In genomic region chr7:92939776-92940175, GRCm38 (mm10) we compare ENCODE assay signal across 31 mouse cellular contexts.
DNase-seq lines count a peak whose midpoint lies in the region; ATAC-seq lines count a peak whose summit lies in the region.
"Had no signal": no experiment of that assay in that cellular context is flagged by ENCODE, and none has a peak within 500 bp of the region (broad histone marks: within the 10 kb centered on the region; RNA-seq: fewer than 3 reads in every experiment).

No protein-coding gene starts in this region.

- H3K9me3 ChIP-seq in midbrain, embryonic 11.5 days (ENCODE audit: control insufficient read depth, low read length), result no peaks in the 10 kb centered on the region
- H3K9me3 ChIP-seq in midbrain, embryonic 14.5 days (ENCODE audit: control insufficient read depth, low read length), result no peaks in the 10 kb centered on the region
- H3K9me3 ChIP-seq in intestine, embryonic 15.5 days, result no peaks in the 10 kb centered on the region
- H3K9me3 ChIP-seq: embryonic facial prominence, embryonic 15.5 days; forebrain, embryonic 12.5 days; hindbrain, embryonic 13.5 days; kidney, embryonic 15.5 days; limb, embryonic 15.5 days; liver, embryonic 13.5 days; neural tube, embryonic 12.5 days had no signal

- H3K27me3 ChIP-seq in midbrain, embryonic 11.5 days (ENCODE audit: control insufficient read depth, insufficient read depth, low read length), result no peaks in the 10 kb centered on the region
- no peaks in the 10 kb centered on the region for H3K27me3 ChIP-seq in midbrain, embryonic 14.5 days (ENCODE audit: control insufficient read depth, insufficient read depth, low read length)
- H3K27me3 ChIP-seq in intestine, embryonic 15.5 days (replicated peaks), result no peaks in the 10 kb centered on the region
- H3K27me3 ChIP-seq: embryonic facial prominence, embryonic 15.5 days; hindbrain, embryonic 13.5 days; kidney, embryonic 15.5 days; liver, embryonic 13.5 days; neural tube, embryonic 12.5 days had no signal

- H3K4me1 ChIP-seq in midbrain, embryonic 11.5 days (ENCODE audit: control insufficient read depth, insufficient read depth, low read length), result peaks cover 21% of the 10 kb centered on the region
- peaks cover 4% of the 10 kb centered on the region; the same call in 1 of the 2 replicates for H3K4me1 ChIP-seq in midbrain, embryonic 14.5 days (ENCODE audit: control insufficient read depth, insufficient read depth, low read length)
- H3K4me1 ChIP-seq in intestine, embryonic 15.5 days (replicated peaks), result no peaks in the 10 kb centered on the region
- H3K4me1 ChIP-seq: kidney, embryonic 15.5 days; limb, embryonic 15.5 days; liver, embryonic 13.5 days; neural tube, embryonic 12.5 days had no signal

- DNase-seq in midbrain, embryonic 11.5 days (ENCODE audit: low spot score, missing footprints), result peak; percentile 83
- no peak for DNase-seq in midbrain, embryonic 14.5 days
- DNase-seq in embryo, embryonic 11.5 days (ENCODE audit: low read depth, low spot score), result peak; percentile 5
- peak; percentile 41 for DNase-seq in forelimb bud, embryonic 11.5 days (ENCODE audit: low read depth, low spot score)
- DNase-seq in gastrocnemius, postnatal 10 days, result no peak
- no peak for DNase-seq in cerebellum, postnatal 25 days
- DNase-seq: adrenal gland, adult 8-10 months; cerebellum, adult 8-10 months; cerebellum, postnatal 36 days; forebrain, postnatal 0 days; gastrocnemius, postnatal 25 days; heart, adult 18-20 months; heart, postnatal 36 days; kidney, adult 18-20 months; kidney, postnatal 25 days; liver, embryonic 13.5 days; lung, adult 18-20 months; lung, postnatal 4 days had no signal

- H3K4me3 ChIP-seq in midbrain, embryonic 11.5 days (ENCODE audit: low read depth, low read length), result no peak overlapping the region
- H3K4me3 ChIP-seq in midbrain, embryonic 14.5 days (replicated peaks; ENCODE audit: low read depth, low read length), result no peak overlapping the region
- no peak overlapping the region for H3K4me3 ChIP-seq in intestine, embryonic 15.5 days (replicated peaks)
- H3K4me3 ChIP-seq: embryonic facial prominence, embryonic 15.5 days; forebrain, embryonic 12.5 days; hindbrain, embryonic 13.5 days; kidney, embryonic 15.5 days; limb, embryonic 15.5 days; liver, embryonic 13.5 days; megakaryocyte, embryonic 14.5 days; myocyte; neural tube, embryonic 12.5 days had no signal

- WGBS in midbrain, embryonic 11.5 days, result 67% methylated on average over 5 of the region's 5 CpGs
- WGBS in midbrain, embryonic 14.5 days, result 67% methylated on average over 5 of the region's 5 CpGs
- 62% methylated on average over 5 of the region's 5 CpGs for WGBS in intestine, embryonic 15.5 days

- no peaks in the 10 kb centered on the region for H3K36me3 ChIP-seq in midbrain, embryonic 11.5 days (ENCODE audit: control insufficient read depth, insufficient read depth, low read length)
- H3K36me3 ChIP-seq in midbrain, embryonic 14.5 days (ENCODE audit: control insufficient read depth, insufficient read depth, low read length), result no peaks in the 10 kb centered on the region
- H3K36me3 ChIP-seq in intestine, embryonic 15.5 days, result no peaks in the 10 kb centered on the region
- H3K36me3 ChIP-seq: embryonic facial prominence, embryonic 15.5 days; forebrain, embryonic 12.5 days; hindbrain, embryonic 13.5 days; kidney, embryonic 15.5 days; limb, embryonic 15.5 days; liver, embryonic 13.5 days; neural tube, embryonic 12.5 days had no signal

- no peak overlapping the region for H3K4me2 ChIP-seq in midbrain, embryonic 11.5 days
- H3K4me2 ChIP-seq in midbrain, embryonic 14.5 days (ENCODE audit: low read length), result no peak overlapping the region
- no peak overlapping the region for H3K4me2 ChIP-seq in intestine, embryonic 15.5 days (replicated peaks)
- H3K4me2 ChIP-seq: embryonic facial prominence, embryonic 15.5 days; forebrain, embryonic 12.5 days; heart, embryonic 11.5 days; hindbrain, embryonic 13.5 days; kidney, embryonic 15.5 days; limb, embryonic 15.5 days; liver, embryonic 13.5 days; neural tube, embryonic 12.5 days had no signal

- H3K27ac ChIP-seq in midbrain, embryonic 11.5 days (ENCODE audit: low read depth, low read length), result no peak overlapping the region
- H3K27ac ChIP-seq in midbrain, embryonic 14.5 days (replicated peaks; ENCODE audit: low read depth, low read length), result no peak overlapping the region
- H3K27ac ChIP-seq in intestine, embryonic 15.5 days, result no peak overlapping the region
- H3K27ac ChIP-seq: embryonic facial prominence, embryonic 15.5 days; forebrain, embryonic 12.5 days; hindbrain, embryonic 13.5 days; kidney, embryonic 15.5 days; limb, embryonic 15.5 days; liver, embryonic 13.5 days; neural tube, embryonic 12.5 days had no signal

- no peak overlapping the region for H3K9ac ChIP-seq in midbrain, embryonic 11.5 days (ENCODE audit: low read length)
- no peak overlapping the region for H3K9ac ChIP-seq in midbrain, embryonic 14.5 days (replicated peaks; ENCODE audit: low read length)
- H3K9ac ChIP-seq in intestine, embryonic 15.5 days, result no peak overlapping the region
- H3K9ac ChIP-seq: embryonic facial prominence, embryonic 15.5 days; forebrain, embryonic 12.5 days; forebrain, postnatal 0 days; hindbrain, embryonic 13.5 days; kidney, embryonic 15.5 days; limb, embryonic 15.5 days; liver, embryonic 13.5 days; neural tube, embryonic 12.5 days had no signal

- ATAC-seq in midbrain, embryonic 11.5 days (ENCODE audit: low FRiP score), result no peak
- ATAC-seq in midbrain, embryonic 14.5 days (ENCODE audit: low FRiP score, low TSS enrichment), result no peak
- ATAC-seq in intestine, embryonic 15.5 days, result no peak
- ATAC-seq: activated CD4-positive, CD25-positive, alpha-beta regulatory T cell, adult 4 months; CD4-positive, CD25-positive, alpha-beta regulatory T cell, adult 4 months; forebrain, postnatal 0 days; lung, postnatal 0 days had no signal

Comparison
In these comparisons a context has a peak if more than half of its experiments do, and no peak if none do; other contexts are left out.
1. DNase-seq: peak in midbrain, embryonic 11.5 days (single experiment), embryo, embryonic 11.5 days (single experiment) and forelimb bud, embryonic 11.5 days (single experiment); none in midbrain, embryonic 14.5 days (single experiment), gastrocnemius, postnatal 10 days (single experiment) and cerebellum, postnatal 25 days (0 of 2).